Mouse (Mus musculus): ENCODE data around the gene Cdh18.
A peak's percentile ranks its signal among the peaks of the same experiment; 100 is the strongest.
"Not testable (repeated sequence)": the region's sequence is repeated elsewhere in the genome, so short reads cannot be mapped to it uniquely, and the experiment has no call there.

Gene Cdh18

GRCm38 (mm10) chr15:22548711-22549271, at the start of gene Cdh18:
Cdh18 (plus strand) TSS chr15:22549022.
- DNase-seq (ENCODE audit: low spot score): no peak

DNA sequence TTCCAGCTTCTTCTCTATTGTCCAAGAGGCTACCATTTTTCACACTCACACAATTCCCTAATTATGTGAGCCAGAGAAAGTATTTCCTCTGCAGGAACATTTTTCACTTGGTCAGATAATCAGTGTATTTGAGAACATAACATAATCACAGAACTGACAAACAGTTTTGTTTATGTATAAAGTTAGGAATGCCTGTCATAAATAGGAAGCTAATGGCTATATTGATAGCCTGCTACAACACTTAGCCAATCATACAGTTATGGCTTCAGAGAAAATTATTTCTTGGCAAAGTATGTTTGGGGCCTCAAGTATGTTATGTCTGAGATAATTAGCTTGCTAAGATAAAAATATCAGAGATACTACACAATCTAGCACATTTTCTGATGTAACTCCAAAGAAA, 37.6 kb upstream of the Cdh18 start:
- no peak for DNase-seq (ENCODE audit: low spot score)

GRCm38 (mm10) chr15:22535828-22536227, 13.0 kb upstream of the Cdh18 start:
- DNase-seq (ENCODE audit: low spot score): no peak

- no peak for DNase-seq (ENCODE audit: low spot score)
These were observed 29.3 kb downstream of the Cdh18 start for GRCm38 (mm10) chr15:22577974-22578616.

- DNase-seq (ENCODE audit: low spot score): no peak
These were observed 29.8 kb downstream of the Cdh18 start for GRCm38 (mm10) chr15:22578617-22578990.

DNA sequence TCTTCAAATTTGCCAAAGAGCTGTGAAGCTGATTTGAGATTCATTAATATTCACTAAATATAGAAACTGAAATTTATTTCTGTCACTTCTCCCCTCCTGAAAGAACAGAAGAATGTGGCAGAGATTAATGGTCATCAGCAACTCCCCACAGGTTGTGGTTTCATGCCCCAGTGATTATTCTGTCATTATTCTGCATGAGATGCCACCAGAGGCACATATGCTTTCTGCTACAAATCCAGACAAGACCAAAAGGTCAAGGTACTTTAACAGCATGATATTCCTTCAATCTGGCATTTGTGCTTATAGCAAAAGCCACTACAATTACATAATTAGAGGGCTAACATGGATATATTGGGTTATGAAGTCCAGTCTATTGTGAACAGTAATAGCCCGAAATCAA, 35.8 kb downstream of the Cdh18 start:
- DNase-seq (ENCODE audit: low spot score): peak; percentile 75

GRCm38 (mm10) chr15:22716376-22716775, 167.6 kb downstream of the Cdh18 start:
- no peak for DNase-seq (ENCODE audit: low spot score)

GRCm38 (mm10) chr15:22717681-22718080, 168.9 kb downstream of the Cdh18 start:
- DNase-seq (ENCODE audit: low spot score): no peak

DNA sequence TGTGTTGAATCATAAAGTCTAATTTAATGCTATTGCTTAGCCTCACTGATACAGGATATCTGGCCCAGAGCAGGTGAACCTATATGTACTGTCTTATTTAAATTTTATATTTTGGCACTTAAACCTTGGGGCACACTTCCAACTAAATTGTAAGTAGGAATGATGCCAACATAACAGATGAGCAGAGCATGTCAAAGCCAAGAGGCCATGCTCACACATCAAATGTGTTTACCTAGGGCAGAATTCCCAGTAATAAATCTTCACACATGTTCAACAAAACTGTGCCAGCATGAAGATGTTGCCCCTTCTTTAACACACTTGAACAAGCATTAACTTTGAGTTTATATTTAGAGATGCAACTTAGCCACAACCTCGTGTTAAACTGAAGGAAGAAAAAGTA, 177.8 kb downstream of the Cdh18 start:
- no peak for DNase-seq (ENCODE audit: low spot score)

GRCm38 (mm10) chr15:22733039-22733438, 184.2 kb downstream of the Cdh18 start:
- no peak for DNase-seq (ENCODE audit: low spot score)

DNA sequence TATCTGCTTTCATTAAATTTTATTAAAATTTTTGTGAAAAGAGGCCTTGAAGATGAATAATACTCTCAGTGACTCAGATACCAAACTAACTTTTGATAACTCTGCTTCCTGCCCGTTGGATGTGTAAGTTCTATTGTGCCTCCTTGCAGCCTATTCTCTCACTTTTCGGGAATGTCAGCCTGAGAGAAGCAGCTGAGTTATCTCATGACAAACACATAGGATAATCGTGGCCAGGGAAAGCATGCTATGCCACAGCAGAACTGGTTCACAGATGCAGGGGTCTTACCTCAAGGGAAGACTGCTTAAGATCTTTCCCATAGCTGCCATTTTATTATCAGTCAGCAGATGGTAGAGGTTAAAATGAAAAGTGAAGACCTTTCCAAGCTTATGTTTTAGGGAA, 187.3 kb downstream of the Cdh18 start:
- DNase-seq (ENCODE audit: low spot score): no peak

DNA sequence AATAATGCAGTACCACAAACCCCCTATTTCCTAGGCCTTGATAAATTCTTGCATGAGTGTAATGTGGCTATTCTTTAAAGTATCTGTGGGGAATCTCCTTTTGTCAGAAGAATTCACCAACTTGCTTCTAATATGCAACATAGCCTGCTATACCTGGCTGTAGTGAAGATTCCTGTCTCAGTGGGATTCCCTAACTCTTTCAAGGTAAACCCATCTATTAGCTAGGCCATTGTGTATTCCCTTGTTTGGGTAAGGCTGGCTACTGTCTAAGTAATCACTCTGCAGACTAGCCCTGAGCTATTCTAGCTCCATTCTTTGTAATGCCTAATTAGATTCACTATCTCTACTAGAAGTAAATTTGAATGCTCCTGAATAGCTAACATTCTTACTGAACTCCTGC, 212.4 kb downstream of the Cdh18 start:
- DNase-seq (ENCODE audit: low spot score): not testable (repeated sequence)

DNA sequence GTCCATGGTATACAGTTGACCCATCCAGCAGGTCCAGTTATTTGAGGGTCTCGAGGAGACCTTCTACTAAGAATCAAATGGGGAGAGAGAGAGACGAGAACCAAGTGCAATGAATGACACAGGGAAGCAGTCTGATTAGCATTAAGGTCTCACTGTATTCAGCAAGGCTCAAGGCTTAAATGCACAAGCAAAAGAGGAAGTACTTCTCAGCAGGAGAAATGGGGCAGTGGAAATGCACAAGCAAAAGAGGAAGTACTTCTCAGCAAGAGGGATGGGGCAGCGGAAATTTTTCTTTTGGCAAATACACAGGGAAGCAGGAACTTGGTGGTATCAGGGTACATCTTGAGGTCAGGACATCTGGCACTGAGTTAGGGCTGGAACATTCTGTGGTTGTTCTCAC, 217.8 kb downstream of the Cdh18 start:
- DNase-seq (ENCODE audit: low spot score): not testable (repeated sequence)

- DNase-seq (ENCODE audit: low spot score): no peak
These were observed 227.5 kb downstream of the Cdh18 start for GRCm38 (mm10) chr15:22776346-22776745.

DNA sequence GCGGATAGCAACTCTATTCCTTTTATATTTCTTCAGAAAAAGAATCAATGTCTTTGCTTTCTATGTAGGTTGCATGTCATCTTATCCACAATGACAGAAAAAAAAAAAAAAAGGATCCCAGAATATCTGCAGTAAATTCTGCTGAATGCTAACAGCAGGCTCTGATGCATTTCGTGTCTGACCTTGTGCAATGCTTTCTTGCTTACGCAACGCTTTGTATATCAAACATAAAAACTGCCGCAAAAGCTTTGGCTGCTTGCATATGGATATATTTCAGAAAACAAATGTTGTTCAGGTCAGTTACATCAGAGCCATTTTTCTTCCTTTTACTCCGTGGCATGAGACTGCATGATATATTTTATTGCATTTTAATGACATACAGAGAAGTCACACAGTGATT, 240.9 kb downstream of the Cdh18 start:
- no peak for DNase-seq (ENCODE audit: low spot score)

GRCm38 (mm10) chr15:22791791-22792190, 243.0 kb downstream of the Cdh18 start:
- DNase-seq (ENCODE audit: low spot score): no peak

- DNase-seq (ENCODE audit: low spot score): no peak
These were observed 284.3 kb downstream of the Cdh18 start for GRCm38 (mm10) chr15:22833127-22833526.

DNA sequence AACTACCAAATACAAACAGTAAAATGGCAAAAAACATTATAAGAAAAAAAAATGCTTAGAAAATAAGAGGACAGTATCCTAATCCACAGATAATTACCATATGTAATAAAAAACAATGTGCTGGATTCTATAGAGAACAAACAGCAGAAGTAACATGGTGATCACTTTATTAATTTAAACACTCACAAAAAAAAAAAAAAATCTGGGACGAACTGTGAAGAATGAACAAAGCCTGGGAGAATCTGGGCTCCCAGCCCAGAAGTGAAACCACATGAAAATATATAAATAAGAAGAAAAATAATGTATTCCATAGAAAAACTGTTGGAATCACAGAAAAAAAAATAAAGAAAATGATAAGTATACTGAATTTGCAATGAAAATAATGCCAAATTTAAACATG, 288.4 kb downstream of the Cdh18 start:
- DNase-seq (ENCODE audit: low spot score): no peak

DNA sequence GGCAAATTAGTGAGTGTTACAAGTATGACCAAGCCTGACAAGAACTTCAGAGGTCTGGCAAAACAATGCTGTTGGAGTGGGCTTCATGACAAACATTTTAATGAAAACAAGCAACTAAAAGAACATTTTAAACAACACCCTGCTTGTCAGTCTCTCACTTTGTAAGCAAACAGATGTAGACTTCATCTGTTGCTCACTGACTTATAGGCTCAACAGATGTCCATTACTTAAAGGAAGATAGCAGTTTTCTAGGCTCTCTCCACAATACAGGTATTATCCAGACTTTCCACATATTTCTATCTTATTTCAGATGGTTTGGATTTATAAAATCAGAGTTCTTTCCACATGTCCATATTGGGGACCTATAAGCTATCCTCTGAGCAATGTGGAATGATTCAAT, 308.9 kb downstream of the Cdh18 start:
- no peak for DNase-seq (ENCODE audit: low spot score)

DNA sequence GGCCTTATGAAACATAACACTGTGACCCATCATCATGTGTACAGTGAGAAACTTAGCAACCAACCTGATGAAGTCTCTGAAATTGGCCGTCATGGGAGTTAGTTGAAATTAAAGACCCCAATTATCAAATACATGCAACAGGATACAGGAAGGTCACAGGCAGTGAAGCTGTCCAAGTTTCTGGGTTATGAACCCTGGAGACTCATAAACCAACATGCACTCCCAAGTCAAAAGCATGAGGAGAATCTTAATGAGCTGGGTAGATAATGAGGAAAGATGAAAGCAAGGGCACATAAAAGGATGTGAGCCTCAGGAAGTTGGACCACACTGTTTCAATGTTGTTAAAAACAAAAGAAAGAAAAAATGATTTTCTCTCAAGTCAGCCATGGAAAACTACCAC, 321.9 kb downstream of the Cdh18 start:
- DNase-seq (ENCODE audit: low spot score): no peak

GRCm38 (mm10) chr15:22897724-22898123, 348.9 kb downstream of the Cdh18 start:
- DNase-seq (ENCODE audit: low spot score): no peak

GRCm38 (mm10) chr15:22898208-22898607, 349.4 kb downstream of the Cdh18 start:
- peak; percentile 20 for DNase-seq (ENCODE audit: low spot score)

DNA sequence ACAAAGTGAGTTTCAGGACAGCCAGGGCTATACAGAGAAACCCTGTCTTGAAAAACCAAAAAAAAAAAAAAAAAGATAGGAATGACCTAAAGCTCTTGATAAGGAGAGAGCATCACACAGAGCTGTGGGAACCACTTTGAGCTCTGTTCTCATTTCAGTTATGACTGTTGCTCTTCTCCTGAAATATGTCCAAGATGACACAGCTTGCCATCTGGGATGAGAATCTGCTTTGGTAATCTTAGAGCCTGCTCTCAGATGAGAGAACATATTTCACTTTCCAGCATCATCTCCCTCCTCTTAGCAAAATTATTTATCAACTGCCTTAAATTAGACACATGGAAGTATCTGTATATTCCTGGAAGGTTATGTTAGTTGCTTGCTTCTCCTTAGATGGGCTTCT, 365.6 kb downstream of the Cdh18 start:
- DNase-seq (ENCODE audit: low spot score): no peak

DNA sequence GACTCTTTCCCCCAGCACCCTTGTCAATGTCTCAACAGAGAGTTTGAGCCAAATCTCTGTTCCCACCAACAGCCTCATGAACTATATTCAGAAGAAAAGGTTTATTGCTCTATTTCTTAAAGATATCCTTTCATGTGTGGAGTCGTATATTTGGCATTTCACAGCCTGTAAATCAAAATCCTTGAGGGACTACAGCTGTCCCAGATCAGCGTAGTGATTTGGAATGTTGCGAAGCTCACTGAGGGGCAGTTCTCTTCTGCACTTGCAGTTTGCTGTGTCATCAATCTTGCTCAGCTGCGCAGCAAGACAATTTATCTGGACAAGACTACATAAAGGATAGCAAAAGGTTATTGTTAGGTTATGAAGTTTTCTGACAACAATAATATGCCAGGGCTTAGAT, 385.5 kb downstream of the Cdh18 start:
- no peak for DNase-seq (ENCODE audit: low spot score)
